Mouse (Mus musculus) C2C12 (cell line): ENCODE data around the gene Med4.

Source experiments
- CEBPB ChIP-seq: IDR thresholded peaks from one replicate; pipeline ENCODE4 v1.6.1; 2011; ENCODE audit warnings: low read depth, mild to moderate bottlenecking, control low read depth, moderate library complexity
- CTCF ChIP-seq: IDR thresholded peaks from one replicate; pipeline ENCODE4 v1.5.1; 2011; ENCODE audit not compliant: control insufficient read depth, insufficient read depth, insufficient read length
- FOSL1 ChIP-seq: IDR thresholded peaks from one replicate; pipeline ENCODE4 v1.8.0; 2011; ENCODE audit warnings: mild to moderate bottlenecking, low read length; ENCODE audit not compliant: poor library complexity, insufficient read depth, severe bottlenecking
- MAX ChIP-seq: IDR thresholded peaks from one replicate; pipeline ENCODE4 v1.6.1; 2011; ENCODE audit warnings: mild to moderate bottlenecking, control low read depth
- MYOD1 ChIP-seq: IDR thresholded peaks from one replicate; pipeline ENCODE4 v1.6.1; 2011; ENCODE audit warnings: low read depth; ENCODE audit not compliant: control insufficient read depth, insufficient read length
- MYOG ChIP-seq: IDR thresholded peaks from one replicate; pipeline ENCODE4 v1.6.1; 2011; ENCODE audit not compliant: control insufficient read depth, insufficient read length; ENCODE audit errors: extremely low read depth
- USF1 ChIP-seq: IDR thresholded peaks from one replicate; pipeline ENCODE4 v1.6.1; 2011; ENCODE audit warnings: low read depth, mild to moderate bottlenecking, control low read depth, moderate library complexity

GRCm38 (mm10) chr14:73550732-73551131 is 40.9 kb downstream of the Med4 start:
- no peak for TF ChIP-seq CTCF
- TF ChIP-seq MYOD1: no peak
- no peak for TF ChIP-seq FOSL1
- no peak for TF ChIP-seq MAX
- TF ChIP-seq CEBPB: no peak
- TF ChIP-seq USF1: no peak
- TF ChIP-seq MYOG: no peak
